Mouse (Mus musculus): ENCODE data around the gene Cdc42ep4.
A peak's percentile ranks its signal among the peaks of the same experiment; 100 is the strongest.

The Cdc42ep4 gene

GRCm38 (mm10) chr11:113681979-113682378, 69.7 kb downstream of the Cdc42ep4 start:
- DNase-seq: no peak

DNA sequence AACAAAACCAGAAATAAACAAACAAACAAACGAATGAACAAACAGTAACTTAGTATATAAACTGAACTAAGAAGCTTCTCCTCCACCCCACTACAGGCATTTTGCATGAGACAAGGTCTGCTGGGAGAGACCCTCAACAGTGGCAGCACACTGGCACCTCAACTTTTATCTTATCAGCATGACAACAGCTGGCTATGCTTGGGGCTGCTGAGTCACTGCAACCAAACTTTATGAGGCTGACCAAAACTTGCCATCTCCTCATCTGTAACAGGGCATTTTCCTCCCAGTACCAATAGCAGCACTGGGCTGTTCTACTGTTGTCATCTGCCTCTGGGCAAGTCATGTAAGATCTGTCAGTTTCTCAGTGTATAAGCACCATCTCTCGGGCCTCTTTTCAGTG, 70.7 kb downstream of the Cdc42ep4 start:
- no peak for DNase-seq

DNA sequence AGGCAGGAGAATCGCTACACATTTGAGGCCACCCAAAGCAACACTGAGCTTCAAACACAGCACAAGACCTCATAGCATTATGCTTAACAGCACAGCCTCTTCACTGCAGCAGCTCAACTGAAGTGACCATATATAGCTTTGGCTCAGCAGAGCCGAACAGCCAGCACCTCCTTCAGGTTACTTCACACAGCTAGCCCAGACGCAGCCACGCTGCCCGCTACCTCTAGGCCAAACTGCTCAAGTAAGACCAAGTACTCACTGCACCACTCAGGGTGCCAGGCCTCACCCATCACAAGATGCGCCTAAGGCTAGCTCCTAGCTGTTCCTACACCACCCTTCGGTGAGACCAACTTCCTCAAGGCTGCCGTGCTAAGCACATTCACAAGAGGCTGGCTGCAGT, 73.3 kb downstream of the Cdc42ep4 start:
- DNase-seq: no peak

DNA sequence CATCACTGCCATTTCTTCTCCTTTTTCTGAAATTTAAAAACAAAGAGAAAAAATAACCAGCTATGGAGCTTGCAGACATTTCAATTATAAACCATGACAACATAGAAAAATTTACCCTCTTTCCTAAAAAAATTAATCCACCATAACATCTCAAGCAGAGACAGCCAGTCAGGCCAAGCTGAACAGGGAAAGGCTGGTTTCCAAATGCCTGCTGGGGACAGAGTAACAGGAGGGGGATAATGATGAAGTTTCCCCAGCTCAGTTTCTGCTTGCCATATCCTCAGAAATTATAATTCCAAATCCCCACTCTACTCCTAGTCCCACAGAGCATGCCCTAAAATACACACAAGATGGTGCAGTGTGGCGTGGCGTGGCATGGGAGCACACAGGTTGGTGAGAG, 74.3 kb downstream of the Cdc42ep4 start:
- peak; percentile 31 for DNase-seq
